Mouse (Mus musculus): ENCODE results near the gene Gm11983. TPM values are rescaled to one million over a fixed set of nuclear protein-coding genes. Genes with fewer than 3 reads are reported as not detected.
"Not testable (repeated sequence)": the region's sequence is repeated elsewhere in the genome, so short reads cannot be mapped to it uniquely, and the experiment has no call there.

The Gm11983 gene
- total and polyA plus RNA-seq, 2 experiments from 2014 or later, result not detected

- no peaks in the 10 kb centered on the region for H3K36me3 ChIP-seq (ENCODE audit: insufficient read depth)
- DNase-seq (peak; percentile 34), ATAC-seq (peak; percentile 73; the same call in 1 of the 2 replicates)
- no peak for TF ChIP-seq CTCF (IDR thresholded peaks at IDR 0.05; ENCODE audit: low read depth)
- no peak overlapping the region for H3K9ac ChIP-seq
- no peaks in the 10 kb centered on the region for H3K4me1 ChIP-seq (ENCODE audit: insufficient read depth)
- no peak overlapping the region for H3K4me3 ChIP-seq (ENCODE audit: low read depth, low read length)
- H3K27ac ChIP-seq (ENCODE audit: low read depth, low read length), result 0 out of 2 replicates have a peak overlapping the region, but pooled peaks have one; percentile 15
- no peaks in the 10 kb centered on the region for H3K27me3 ChIP-seq (ENCODE audit: insufficient read depth, low read length)
- 53% methylated on average over 13 of the region's 13 CpGs for WGBS
- no peak overlapping the region for H3K4me2 ChIP-seq (ENCODE audit: low read depth)
- H3K9me3 ChIP-seq (ENCODE audit: low read length), result no peaks in the 10 kb centered on the region
Observed at GRCm38 (mm10) chr11:6834636-6835035, 2.8 kb downstream of the Gm11983 start.

GRCm38 (mm10) chr11:6833731-6834130 lies 3.7 kb downstream of the Gm11983 start:
- no peaks in the 10 kb centered on the region for H3K9me3 ChIP-seq (ENCODE audit: low read length)
- no peak for ATAC-seq
- H3K4me3 ChIP-seq (ENCODE audit: low read depth, low read length), result no peak overlapping the region
- no peaks in the 10 kb centered on the region for H3K4me1 ChIP-seq (ENCODE audit: insufficient read depth)
- peak overlapping the region; percentile 22; the same call in 1 of the 2 replicates for H3K27ac ChIP-seq (ENCODE audit: low read depth, low read length)
- no peak for DNase-seq
- TF ChIP-seq CTCF (IDR thresholded peaks at IDR 0.05; ENCODE audit: low read depth), result no peak
- 90% methylated on average over 9 of the region's 9 CpGs for WGBS
- H3K4me2 ChIP-seq (ENCODE audit: low read depth), result no peak overlapping the region
- no peak overlapping the region for H3K9ac ChIP-seq
- H3K36me3 ChIP-seq (ENCODE audit: insufficient read depth), result no peaks in the 10 kb centered on the region
- H3K27me3 ChIP-seq (ENCODE audit: insufficient read depth, low read length), result no peaks in the 10 kb centered on the region

- no peak overlapping the region for H3K27ac ChIP-seq (ENCODE audit: low read depth, low read length)
- no peaks in the 10 kb centered on the region for H3K9me3 ChIP-seq (ENCODE audit: low read length)
- peak; percentile 47 for ATAC-seq
- no peaks in the 10 kb centered on the region for H3K4me1 ChIP-seq (ENCODE audit: insufficient read depth)
- no peaks in the 10 kb centered on the region for H3K36me3 ChIP-seq (ENCODE audit: insufficient read depth)
- H3K4me3 ChIP-seq (ENCODE audit: low read depth, low read length), result no peak overlapping the region
- WGBS, result 59% methylated on average over 9 of the region's 9 CpGs
- no peak for DNase-seq
- H3K27me3 ChIP-seq (ENCODE audit: insufficient read depth, low read length), result no peaks in the 10 kb centered on the region
- H3K9ac ChIP-seq, result no peak overlapping the region
- TF ChIP-seq CTCF (IDR thresholded peaks at IDR 0.05; ENCODE audit: low read depth), result no peak
- no peak overlapping the region for H3K4me2 ChIP-seq (ENCODE audit: low read depth)
Observed at GRCm38 (mm10) chr11:6831931-6832330, 5.5 kb downstream of the Gm11983 start.

- no peak for TF ChIP-seq CTCF (IDR thresholded peaks at IDR 0.05; ENCODE audit: low read depth)
- H3K27ac ChIP-seq (ENCODE audit: low read depth, low read length), result no peak overlapping the region
- H3K9ac ChIP-seq, result no peak overlapping the region
- H3K9me3 ChIP-seq (ENCODE audit: low read length), result no peaks in the 10 kb centered on the region
- H3K36me3 ChIP-seq (ENCODE audit: insufficient read depth), result no peaks in the 10 kb centered on the region
- no peak for DNase-seq
- no peak overlapping the region for H3K4me3 ChIP-seq (ENCODE audit: low read depth, low read length)
- H3K4me1 ChIP-seq (ENCODE audit: insufficient read depth), result no peaks in the 10 kb centered on the region
- WGBS, result 61% methylated on average over 5 of the region's 5 CpGs
- ATAC-seq, result no peak
- H3K4me2 ChIP-seq (ENCODE audit: low read depth), result no peak overlapping the region
- H3K27me3 ChIP-seq (ENCODE audit: insufficient read depth, low read length), result no peaks in the 10 kb centered on the region
Observed at GRCm38 (mm10) chr11:6828196-6828595, 9.3 kb downstream of the Gm11983 start.

GRCm38 (mm10) chr11:6826157-6826556 lies 11.3 kb downstream of the Gm11983 start:
- H3K4me3 ChIP-seq (ENCODE audit: low read depth, low read length), result no peak overlapping the region
- H3K9ac ChIP-seq, result no peak overlapping the region
- H3K36me3 ChIP-seq (ENCODE audit: insufficient read depth), result no peaks in the 10 kb centered on the region
- no peaks in the 10 kb centered on the region for H3K4me1 ChIP-seq (ENCODE audit: insufficient read depth)
- WGBS, result 82% methylated on average over 3 of the region's 3 CpGs
- no peak overlapping the region for H3K27ac ChIP-seq (ENCODE audit: low read depth, low read length)
- H3K9me3 ChIP-seq (ENCODE audit: low read length), result no peaks in the 10 kb centered on the region
- DNase-seq (no peak), ATAC-seq (no peak)
- H3K4me2 ChIP-seq (ENCODE audit: low read depth), result no peak overlapping the region
- TF ChIP-seq CTCF (IDR thresholded peaks at IDR 0.05; ENCODE audit: low read depth), result no peak
- no peaks in the 10 kb centered on the region for H3K27me3 ChIP-seq (ENCODE audit: insufficient read depth, low read length)

GRCm38 (mm10) chr11:6823176-6823575 lies 14.3 kb downstream of the Gm11983 start:
- no peaks in the 10 kb centered on the region for H3K9me3 ChIP-seq (ENCODE audit: low read length)
- TF ChIP-seq CTCF (IDR thresholded peaks at IDR 0.05; ENCODE audit: low read depth), result no peak
- H3K9ac ChIP-seq, result no peak overlapping the region
- H3K36me3 ChIP-seq (ENCODE audit: insufficient read depth), result no peaks in the 10 kb centered on the region
- ATAC-seq, result no peak
- no peaks in the 10 kb centered on the region for H3K27me3 ChIP-seq (ENCODE audit: insufficient read depth, low read length)
- no peak overlapping the region for H3K4me2 ChIP-seq (ENCODE audit: low read depth)
- 86% methylated on average over 2 of the region's 2 CpGs for WGBS
- no peaks in the 10 kb centered on the region for H3K4me1 ChIP-seq (ENCODE audit: insufficient read depth)
- H3K4me3 ChIP-seq (ENCODE audit: low read depth, low read length), result no peak overlapping the region
- no peak for DNase-seq
- H3K27ac ChIP-seq (ENCODE audit: low read depth, low read length), result no peak overlapping the region

GRCm38 (mm10) chr11:6814486-6814885 lies 23.0 kb downstream of the Gm11983 start:
- H3K9ac ChIP-seq, result no peak overlapping the region
- WGBS, result 97% methylated on average over 4 of the region's 4 CpGs
- TF ChIP-seq CTCF (IDR thresholded peaks at IDR 0.05; ENCODE audit: low read depth), result no peak
- H3K9me3 ChIP-seq (ENCODE audit: low read length), result no peaks in the 10 kb centered on the region
- no peaks in the 10 kb centered on the region for H3K27me3 ChIP-seq (ENCODE audit: insufficient read depth, low read length)
- DNase-seq (no peak), ATAC-seq (no peak)
- H3K27ac ChIP-seq (ENCODE audit: low read depth, low read length), result no peak overlapping the region
- no peak overlapping the region for H3K4me2 ChIP-seq (ENCODE audit: low read depth)
- no peaks in the 10 kb centered on the region for H3K36me3 ChIP-seq (ENCODE audit: insufficient read depth)
- no peaks in the 10 kb centered on the region for H3K4me1 ChIP-seq (ENCODE audit: insufficient read depth)
- H3K4me3 ChIP-seq (ENCODE audit: low read depth, low read length), result no peak overlapping the region

GRCm38 (mm10) chr11:6802879-6803278 lies 34.6 kb downstream of the Gm11983 start:
- H3K27me3 ChIP-seq (ENCODE audit: insufficient read depth, low read length); H3K4me1 ChIP-seq (ENCODE audit: insufficient read depth); H3K4me3 ChIP-seq (ENCODE audit: low read depth, low read length); DNase-seq; H3K9me3 ChIP-seq (ENCODE audit: low read length); ATAC-seq; H3K36me3 ChIP-seq (ENCODE audit: insufficient read depth); H3K27ac ChIP-seq (ENCODE audit: low read depth, low read length); H3K4me2 ChIP-seq (ENCODE audit: low read depth); H3K9ac ChIP-seq: not testable (repeated sequence)

Measured in forebrain, postnatal 0 days (tissue).